Mouse (Mus musculus) left cerebral cortex, postnatal 4 days (tissue): Measurements from ENCODE around the gene Hist1h2bh. TPM values are rescaled to one million over a fixed set of nuclear protein-coding genes. Genes with fewer than 3 reads are reported as not detected.
"Not testable (repeated sequence)": the region's sequence is repeated elsewhere in the genome, so short reads cannot be mapped to it uniquely, and the experiment has no call there.

Experiments used
- DNase-seq: peaks from one replicate; pipeline ENCODE4 v3.0.0-alpha.2; 2022
- intact Hi-C: fragments of 180-260 bp; cut with DNase I; formaldehyde crosslinking; loops from one replicate; pipeline ENCODE4 v1.15.1; 2025
- total RNA-seq, 2 experiments: library from RNA; stranded (reverse); gene quantifications; 2 replicates each; pipeline ENCODE4 v1.2.3; 2021

The Hist1h2bh gene
- total RNA-seq, 2 experiments from 2014 or later = 4.5 to 6.1 TPM

DNA sequence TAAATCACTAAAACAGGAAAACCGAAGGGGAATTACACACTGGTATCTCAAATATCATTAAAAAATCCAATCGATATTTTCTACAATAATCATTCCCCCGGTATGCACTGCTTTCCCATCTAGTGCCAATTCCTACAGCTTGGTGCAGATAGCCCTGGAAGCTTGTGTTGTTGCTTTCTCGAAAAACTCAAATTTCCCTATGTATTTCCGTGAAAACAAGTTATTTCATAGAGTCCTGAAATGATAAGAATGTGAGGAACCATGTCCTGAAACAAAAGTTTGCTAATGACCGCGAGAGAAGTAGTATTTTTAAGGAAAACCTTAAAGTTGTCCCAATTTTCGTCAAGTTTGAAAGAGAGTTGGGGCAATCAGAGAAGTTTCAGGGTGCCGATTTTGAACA, 11.2 kb upstream of the Hist1h2bh start:
- no peak for DNase-seq
- intact Hi-C loops = no loop called here

DNA sequence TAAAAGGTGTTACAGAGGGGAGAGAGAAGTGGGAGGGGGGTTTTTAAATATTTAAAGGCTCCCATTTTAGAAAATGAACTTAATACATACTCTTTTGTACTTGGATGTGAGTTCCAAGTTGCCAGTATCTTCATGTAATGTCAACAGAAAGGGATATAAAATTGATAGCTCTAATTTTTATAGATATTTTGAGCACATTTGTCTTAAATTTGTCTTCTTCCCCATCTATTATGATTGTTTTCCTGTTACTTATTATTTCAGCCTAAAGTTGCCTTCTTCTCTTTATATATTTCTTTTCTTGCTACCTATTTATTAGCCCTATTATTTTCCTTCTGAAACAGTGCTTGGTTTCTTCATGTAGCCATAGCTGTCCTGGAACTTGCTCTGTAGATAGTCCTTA, 9.8 kb upstream of the Hist1h2bh start, which contains the start of gene Hist1h1d:
TSS of gene Hist1h1d (plus strand) at position 301 of the 400 bp plus-strand sequence.
- no peak for DNase-seq
- intact Hi-C loops = no loop called here

DNA sequence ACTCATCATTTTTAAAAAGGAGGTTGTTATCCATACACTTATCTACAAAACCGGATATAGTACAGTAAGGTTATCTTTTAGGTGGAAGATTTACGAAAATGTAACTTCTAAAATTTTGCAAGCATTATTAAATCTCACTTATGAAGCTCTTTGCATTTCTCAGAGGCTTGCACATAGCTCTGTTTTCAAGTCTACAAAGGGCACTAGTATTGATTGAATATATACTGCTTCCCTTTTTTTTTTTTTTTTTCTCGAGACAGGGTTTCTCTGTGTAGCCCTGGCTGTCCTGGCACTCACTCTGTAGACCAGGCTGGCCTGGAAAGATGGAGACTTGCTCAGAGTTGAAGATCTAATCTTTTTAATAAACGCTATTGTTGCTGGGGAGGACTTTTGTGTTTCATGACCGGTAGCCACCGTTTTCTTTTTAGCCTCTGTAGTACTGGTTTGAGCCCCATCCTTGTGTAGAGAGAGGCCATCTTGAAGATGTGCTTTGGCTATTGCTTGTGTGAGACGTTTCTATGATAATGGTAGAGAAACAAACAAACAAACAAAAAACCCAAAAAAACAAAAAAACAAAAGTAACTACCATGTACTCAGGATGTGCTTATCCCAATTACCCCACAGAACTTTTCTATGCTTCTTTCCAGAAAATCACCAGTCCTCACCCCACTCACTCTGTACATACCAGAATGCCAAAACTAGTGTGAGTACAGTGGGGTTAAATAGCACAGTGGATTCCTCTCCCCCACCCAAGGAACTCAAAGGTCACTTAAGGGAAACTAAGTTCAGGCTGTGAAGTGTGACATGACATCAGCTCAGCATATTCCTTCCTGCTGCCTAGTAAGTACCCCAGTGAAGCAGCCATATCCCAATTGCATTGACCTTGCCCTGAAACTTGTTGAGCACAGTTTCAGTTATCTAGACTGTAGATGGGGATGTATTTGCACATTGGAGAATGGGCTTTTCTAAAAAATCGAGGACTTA, 9.0 kb upstream of the Hist1h2bh start:
- intact Hi-C loops = no loop called here
- no peak for DNase-seq

DNA sequence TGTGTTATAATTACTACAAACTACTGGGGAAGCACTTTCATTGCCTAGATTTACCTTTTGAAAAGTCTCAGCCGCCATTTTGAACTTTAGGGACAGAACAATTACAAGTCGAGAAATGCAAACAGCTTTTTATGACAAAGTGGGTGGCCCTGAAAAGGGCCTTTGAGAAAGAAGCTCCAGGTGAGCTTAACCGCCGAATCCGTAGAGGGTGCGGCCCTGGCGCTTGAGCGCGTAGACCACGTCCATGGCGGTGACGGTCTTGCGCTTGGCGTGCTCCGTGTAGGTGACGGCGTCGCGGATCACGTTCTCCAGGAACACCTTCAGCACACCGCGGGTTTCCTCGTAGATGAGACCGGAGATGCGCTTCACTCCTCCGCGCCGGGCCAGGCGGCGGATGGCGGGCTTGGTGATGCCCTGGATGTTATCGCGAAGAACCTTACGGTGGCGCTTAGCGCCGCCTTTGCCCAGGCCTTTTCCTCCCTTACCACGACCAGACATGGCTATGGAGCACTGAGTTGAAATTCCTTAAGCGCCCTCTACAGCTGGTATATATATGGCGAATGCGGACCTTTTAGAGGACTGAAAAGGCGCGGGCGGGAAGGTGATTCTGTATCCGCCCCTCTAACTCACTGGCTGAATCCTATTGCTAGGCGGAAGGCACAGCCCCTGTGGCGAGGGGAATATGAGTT, 8.1 kb upstream of the Hist1h2bh start, which contains the start of gene Hist1h4f:
TSS of gene Hist1h4f (minus strand) at position 503 of the 689 bp plus-strand sequence.
- intact Hi-C loops = not testable (repeated sequence)
- DNase-seq = peak; percentile 90

DNA sequence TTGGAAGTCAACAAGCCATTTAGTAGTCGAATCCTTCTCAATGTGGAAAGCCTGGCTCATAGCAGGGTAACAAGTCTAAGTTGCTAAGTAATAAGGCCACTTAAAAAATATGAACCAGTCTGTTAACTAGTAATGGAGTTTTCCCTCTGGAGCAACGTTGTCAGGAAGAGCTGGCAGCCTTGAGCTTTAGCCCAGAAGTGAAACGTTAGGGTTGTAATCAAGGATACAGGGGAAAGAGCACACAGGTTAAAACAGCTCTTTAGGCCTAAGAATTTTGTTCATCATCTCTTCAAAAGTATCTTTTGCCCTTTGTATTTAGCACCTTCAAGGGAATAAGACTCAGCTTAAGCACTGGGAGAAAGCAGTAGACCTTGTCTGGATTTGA, 7.6 kb upstream of the Hist1h2bh start:
- intact Hi-C loops = no loop called here
- no peak for DNase-seq

DNA sequence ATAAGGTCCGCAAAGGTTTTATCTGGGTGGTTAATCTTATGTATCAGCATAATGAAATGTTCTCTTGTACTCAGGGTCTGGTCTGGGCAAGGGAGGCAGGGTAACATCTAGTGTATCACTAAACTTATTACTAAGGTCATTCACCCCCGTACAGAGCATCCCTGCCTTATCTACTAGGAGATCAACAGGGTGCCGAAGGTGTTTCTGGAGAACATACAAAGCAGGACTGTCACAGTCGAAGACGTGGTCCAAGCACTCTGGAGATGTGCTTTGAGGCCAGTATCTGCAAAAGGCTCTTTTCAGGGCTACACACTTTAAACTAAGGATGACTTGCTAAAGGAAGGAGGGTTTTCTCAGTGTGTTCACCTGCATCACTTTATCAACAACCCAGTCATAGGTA, 3.5 kb upstream of the Hist1h2bh start:
- no peak for DNase-seq
- intact Hi-C loops = no loop called here

DNA sequence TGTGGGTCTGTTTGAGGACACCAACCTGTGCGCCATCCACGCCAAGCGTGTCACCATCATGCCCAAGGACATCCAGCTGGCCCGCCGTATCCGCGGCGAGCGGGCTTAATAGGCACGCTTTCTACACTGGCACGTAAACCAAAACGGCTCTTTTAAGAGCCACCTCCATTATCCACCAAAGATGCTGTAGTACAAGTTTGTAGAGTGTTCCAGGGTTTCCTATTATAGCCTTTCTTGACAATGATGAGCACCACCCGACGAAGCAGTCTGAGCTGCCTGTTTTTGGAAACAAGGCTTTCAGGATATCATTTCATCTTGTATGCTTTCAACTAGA, 1.6 kb upstream of the Hist1h2bh start:
- intact Hi-C loops, DNase-seq: not testable (repeated sequence)

DNA sequence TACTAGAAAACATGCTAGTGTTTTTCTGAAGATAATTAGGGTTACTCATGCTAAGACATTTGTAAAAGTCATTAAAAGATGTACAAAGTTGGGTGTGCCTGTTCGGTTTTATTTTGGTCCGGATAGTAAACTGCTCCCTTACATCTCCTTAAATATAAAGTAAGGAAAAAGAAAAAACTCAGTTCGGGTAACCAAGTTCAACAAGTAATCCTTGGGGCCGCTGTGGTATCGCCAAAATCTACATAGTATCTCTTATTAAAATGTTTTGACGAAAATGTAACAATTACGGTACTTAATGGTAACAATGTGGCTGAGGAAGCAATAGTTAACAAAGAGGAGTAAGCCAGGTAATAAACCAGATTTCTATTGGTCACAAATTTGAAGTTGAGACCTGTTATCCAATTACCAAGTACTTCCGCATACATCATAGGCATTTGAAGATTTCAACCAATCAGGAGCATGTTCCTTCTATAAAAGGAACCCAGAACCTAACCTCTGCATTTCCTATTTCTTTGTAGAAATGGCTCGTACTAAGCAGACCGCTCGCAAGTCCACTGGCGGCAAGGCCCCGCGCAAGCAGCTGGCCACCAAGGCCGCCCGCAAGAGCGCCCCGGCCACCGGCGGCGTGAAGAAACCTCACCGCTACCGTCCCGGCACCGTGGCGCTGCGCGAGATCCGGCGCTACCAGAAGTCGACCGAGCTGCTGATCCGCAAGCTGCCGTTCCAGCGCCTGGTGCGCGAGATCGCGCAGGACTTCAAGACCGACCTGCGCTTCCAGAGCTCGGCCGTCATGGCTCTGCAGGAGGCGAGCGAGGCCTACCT, 984 bp upstream of the Hist1h2bh start, which contains the start of gene Hist1h3f:
TSS of gene Hist1h3f (plus strand) at position 88 of the 822 bp plus-strand sequence.
- intact Hi-C loops = no loop called here

DNA sequence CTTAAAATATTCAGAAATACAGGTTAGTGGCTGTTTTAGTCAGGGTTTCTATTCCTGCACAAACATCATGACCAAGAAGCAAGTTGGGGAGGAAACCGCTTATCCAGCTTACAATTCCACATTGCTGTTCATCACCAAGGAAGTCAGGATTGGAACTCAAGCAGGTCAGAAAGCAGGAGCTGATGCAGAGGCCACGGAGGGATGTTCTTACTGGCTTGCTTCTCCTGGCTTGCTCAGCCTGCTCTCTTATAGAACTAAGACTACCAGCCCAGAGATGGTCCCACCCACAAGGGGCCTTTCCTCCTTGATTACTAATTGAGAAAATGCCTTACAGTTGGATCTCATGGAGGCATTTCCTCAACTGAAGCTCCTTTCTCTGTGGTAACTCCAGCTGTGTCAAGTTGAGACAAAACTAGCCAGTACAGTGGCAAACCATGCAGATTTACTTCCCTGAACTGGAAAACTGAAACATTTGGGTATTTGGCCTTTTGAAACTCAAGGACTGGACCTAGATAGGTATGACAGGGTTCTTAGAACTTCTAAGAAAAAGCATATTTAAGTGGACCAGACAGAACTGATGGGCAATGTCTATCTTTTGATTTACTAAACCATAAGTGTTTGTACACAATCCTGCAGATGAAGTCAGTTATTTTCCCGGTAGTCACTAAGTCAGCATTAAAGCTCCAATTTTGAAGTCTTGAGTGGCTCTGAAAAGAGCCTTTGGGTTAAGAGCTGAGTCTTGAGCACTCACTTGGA, 789 bp downstream of the Hist1h2bh start:
- intact Hi-C loops = not testable (repeated sequence)

More for the DNA sequence above, 984 bp upstream of the Hist1h2bh start, which contains the start of gene Hist1h3f:
- DNase-seq = peak; percentile 60

GRCm38 (mm10) chr13:23541497-23541896, 1.7 kb downstream of the Hist1h2bh start:
- intact Hi-C loops = no loop called here
- no peak for DNase-seq

More for the DNA sequence above, 789 bp downstream of the Hist1h2bh start:
- not testable (repeated sequence) for DNase-seq

DNA sequence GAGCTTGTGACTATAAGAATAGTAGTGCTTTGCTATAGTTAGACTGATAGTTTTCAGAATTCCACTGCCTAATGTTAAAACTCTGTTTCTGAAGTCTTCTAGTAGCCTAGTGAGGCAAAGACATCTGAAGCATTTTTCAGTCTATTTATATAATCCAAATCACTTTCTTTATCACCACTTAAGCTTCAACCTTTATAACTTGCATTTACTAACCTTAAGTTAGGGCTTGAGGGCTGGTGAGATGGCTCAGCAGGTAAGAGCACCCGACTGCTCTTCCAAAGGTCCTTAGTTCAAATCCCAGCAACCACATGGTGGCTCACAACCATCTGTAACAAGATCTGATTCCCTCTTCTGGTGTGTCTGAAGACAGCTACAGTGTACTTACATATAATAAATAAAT, 3.4 kb downstream of the Hist1h2bh start:
- DNase-seq, intact Hi-C loops: not testable (repeated sequence)

- no peak for DNase-seq
- intact Hi-C loops = no loop called here
Measured at GRCm38 (mm10) chr13:23538249-23538648, 4.9 kb downstream of the Hist1h2bh start.

DNA sequence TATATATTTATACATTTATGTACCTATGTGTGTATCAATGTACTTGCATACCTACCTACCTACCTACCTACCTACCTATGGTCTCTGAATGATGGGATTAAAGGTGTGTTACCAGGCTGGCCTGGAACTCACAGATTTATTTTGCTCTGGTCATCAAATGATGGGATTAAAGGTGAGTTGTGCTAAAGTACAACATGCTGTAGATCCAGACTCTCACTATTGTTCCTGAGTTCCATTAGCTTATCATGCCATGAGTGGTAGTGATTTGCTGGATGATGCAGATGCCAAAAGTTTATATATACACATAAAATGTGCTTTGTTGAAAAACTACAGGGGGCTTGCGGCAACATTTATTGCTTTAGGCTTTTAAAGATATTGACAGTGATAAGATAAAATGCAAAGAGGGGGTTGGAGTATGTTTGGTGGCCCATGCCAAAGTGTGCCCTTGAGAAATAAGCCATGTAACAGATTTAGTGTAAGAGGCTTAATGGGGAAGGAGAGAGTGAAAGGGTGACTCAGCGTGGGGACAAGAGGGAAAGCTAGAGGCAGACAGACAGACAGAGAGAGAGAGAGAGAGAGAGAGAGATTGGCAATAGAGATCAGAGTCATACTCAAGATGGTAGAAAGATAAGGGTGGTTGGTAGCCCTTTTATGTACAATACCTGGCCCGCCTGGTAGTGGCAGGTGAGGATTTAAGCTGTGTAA, 6.0 kb downstream of the Hist1h2bh start:
- DNase-seq = no peak
- intact Hi-C loops = no loop called here

DNA sequence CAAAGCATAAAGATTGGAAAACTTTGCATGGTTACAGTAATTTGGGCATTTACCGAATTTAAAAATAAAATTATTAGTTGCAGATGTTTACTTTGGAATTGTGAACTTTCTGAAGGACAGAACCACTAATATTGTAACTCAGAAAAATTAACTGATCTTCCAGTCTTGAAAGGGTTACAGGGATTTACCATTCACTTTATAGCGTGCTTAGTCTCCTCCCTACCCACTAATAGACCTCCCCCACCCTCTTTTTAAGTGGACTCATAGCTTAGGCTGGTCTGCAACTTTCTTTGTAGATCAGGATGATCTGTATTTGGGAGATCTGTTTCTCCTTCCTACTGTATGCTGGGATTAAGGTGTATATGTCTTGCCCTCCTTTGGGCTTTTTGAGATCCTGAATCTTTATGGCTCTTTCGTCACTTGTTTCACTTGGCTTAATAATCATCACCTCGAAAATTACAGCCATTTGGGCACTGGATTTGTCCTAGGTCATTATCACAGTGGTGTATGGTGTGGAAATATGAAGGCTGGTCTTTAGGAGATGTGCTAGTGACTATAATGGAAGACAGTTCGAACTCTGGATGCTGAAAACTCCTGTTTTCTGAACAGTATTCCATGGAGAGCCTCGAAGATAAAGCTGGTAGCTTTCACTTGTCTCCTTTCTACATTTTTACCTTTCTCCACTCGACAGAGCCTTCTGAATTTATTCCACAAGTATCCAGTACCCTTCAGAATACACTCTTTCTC, 6.9 kb downstream of the Hist1h2bh start:
- intact Hi-C loops = no loop called here

GRCm38 (mm10) chr13:23535137-23536075, 7.8 kb downstream of the Hist1h2bh start, which contains the start of gene Hist1h3g:
Hist1h3g (plus strand) TSS chr13:23535422.
- intact Hi-C loops = not testable (repeated sequence)
- DNase-seq = peak; percentile 90

More for the DNA sequence above, 6.9 kb downstream of the Hist1h2bh start:
- no peak for DNase-seq

DNA sequence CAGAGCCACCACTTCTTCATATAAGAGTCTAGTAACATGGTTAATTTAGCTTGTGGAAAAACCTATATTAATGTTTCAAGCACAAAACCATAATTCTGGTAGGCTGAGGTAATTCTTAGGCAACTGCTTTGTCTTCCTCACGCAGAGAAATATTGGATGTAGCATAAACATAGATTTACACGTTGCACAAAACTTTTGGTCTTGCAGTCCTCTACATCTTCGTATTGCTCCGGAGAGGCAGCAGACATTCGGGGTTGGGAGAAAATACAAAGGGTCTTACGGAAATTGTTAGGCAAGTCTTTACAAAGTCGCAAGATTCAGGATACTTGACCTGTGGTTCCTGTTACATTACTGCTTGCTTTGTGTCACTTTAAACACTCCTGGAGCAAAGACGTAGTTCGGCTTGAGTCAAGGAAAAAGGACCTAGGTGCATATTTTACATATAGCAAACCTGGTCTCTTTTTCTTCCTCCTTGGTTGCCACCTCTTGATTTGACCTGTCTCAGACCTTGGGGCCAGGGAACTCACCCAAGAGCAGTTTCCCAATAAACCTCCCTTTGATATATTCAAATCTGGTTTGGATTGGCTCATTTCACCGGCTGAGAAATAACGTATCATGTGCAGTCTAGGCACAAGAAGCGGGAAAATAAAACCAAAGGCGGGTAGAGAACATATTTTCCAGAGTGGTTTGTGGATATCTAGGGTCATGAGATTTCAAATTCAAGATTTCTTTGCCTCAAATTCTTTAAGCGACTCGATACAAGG, 8.6 kb downstream of the Hist1h2bh start:
- intact Hi-C loops = no loop called here
- no peak for DNase-seq
